Mouse (Mus musculus): ENCODE measurements at regions not wholly inside any gene's neighbourhood (a gene's known extent, or its start where the extent isn't known, plus 50 kb on each side); places are given as distances from the start of the nearest gene placed in this dataset.

GRCm38 (mm10) chr8:116139934-116140333 lies 364.8 kb upstream of the Dynlrb2 start:
- TF ChIP-seq CTCF (IDR thresholded peaks at IDR 0.05; ENCODE audit: low read depth): no peak
- no peak for TF ChIP-seq EP300 (IDR thresholded peaks at IDR 0.05; ENCODE audit: low read depth)
